Mouse (Mus musculus): ENCODE data around the gene Lsp1.

The Lsp1 gene

DNA sequence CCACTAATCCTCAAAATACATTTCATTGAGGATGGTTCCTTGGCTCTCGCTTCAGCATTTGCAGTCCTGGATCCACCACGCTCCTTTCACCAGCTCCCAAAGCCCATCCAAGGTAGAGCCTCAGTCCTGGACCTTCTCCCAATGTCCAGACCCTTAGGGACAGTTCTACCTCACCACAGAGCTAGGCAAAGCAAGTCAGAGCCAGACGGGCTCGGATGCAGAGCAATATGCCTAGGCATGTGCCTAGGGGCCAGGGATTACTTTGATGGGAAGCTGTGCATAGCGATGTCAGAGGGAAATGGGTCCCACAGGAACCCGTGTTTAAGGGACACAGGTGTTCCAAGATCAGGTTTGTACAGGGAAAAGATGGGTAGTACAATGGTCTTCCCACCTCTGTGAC lies 15.3 kb upstream of the Lsp1 start:
- DNase-seq = no peak

DNA sequence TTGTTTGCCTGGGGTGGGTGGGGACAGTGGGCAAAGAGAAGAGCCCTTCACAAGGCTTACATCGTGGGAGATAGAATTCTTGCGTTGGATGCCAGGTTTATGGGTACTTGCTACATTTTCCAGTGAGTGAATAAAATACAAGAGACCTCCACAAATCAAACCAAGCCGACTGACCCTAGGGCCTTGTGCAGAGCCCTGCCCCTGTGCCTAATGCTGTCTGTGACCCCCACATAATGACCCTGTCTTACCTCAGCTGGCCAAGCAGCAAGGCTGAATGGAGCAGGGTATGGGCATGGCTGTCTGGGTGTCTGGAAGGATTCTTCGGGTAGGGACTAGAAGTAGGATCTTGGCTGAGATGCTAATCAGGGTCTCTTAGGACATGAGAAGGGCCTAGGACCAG lies 14.3 kb upstream of the Lsp1 start:
- DNase-seq = no peak

DNA sequence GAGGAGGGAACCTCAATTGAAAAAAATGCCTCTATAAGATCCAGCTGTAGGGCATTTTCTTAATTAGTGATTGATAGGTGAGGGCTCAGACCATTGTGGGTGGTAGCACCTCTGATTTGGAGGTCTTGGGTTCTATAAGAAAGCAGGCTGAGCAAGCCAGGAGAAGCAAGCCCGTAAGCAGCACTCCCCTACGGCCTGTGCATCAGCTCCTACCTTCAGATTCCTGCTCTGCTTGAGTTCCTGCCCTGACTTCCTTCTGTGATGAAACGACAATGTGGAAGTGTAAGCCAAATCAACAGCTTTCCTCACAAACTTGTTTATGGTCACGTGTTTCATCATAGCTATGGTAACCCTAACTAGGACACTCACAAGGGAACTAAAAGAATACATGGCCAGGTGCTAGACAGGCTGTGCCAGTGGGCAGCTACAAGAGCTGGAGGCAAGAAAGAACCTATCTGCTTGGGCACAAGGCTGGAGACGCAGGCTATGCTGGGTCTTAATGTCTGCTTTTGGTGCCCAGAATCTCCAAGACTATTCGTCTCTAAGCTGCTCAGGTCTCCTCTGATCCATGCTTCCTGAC lies 11.5 kb upstream of the Lsp1 start:
- no peak for DNase-seq

DNA sequence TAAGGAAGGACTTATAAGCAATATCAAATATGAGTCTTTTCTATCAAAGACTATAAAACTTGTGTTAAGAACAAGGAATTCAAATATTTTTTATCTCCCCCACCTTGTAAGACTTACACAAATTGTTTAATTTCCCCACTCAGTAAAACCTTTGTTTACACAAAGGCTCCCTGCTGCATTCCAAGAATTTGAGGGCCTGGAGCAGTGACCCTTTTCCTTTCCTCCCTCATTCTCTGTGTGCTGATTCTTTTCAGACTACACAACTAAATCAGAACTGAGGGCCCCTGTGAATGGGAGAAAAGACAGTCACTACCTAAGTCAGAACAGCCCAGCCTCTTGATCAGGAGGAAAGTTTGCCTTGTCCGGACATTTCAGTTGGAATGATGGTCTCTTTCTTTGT lies 5.9 kb upstream of the Lsp1 start:
- DNase-seq = no peak

DNA sequence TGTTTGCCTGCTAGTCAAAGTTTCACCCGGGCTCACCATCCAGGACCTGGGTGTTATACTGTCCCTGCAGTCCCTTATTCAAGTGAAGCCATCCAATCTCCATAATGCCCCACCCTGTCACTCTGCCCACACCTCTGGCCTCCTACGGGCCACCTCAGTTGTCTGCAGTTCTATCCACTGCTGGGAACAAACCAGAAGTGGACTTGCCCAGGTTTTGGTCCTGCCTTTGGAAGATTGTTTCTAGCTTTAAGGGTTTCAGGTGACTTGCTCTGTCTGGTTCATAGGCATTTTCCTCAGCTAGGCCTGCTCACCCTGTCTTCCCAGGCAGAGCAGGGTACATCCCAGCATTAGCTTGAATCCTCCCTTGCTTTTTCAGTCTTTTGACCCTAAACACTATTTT lies 5.4 kb upstream of the Lsp1 start:
- no peak for DNase-seq

DNA sequence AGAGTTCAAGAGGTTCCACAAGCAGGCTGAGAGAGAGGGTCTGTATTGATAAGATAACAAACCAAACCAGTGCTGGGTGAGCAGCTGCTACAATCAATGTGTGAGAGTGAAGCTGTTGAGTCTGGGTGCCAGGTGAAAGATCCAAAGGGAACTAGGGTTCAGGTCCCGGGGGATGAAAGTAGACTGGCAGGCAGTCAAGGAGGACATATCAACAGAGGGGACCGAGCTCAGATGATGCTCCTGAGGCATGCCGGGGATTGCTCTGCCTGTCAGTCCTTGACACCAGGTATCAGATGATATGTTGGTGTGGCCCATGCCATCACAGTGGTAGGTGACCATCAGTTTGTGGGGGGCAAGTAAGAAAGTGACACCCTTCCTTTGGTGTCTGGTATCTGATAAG lies 3.8 kb upstream of the Lsp1 start:
- peak; percentile 35 for DNase-seq

DNA sequence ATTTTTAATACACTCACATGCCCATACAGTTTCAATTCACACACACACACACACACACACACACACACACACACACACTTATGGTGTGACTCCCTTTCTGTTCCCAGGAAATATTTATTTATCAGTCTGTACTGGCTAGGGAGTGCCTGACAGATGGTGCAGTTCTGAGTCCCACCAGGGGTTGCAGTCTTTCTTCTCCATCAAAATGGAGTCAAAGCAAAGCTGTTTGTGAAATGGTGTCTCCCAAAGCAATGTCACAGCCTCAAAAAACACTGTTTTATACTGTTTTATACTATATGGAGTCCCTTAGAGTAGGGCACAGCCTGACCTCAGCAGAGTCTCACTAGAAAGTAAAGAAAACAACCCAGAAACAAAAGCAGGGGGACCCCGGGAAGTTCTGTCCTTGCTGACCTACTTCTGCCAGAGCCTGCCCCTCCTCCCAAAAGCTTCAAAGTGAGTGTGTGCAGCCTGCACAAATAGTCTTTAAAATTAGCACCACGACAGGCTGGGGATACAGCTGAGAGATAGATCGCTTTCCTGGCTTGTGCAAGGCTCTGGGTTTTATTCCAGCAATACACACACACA lies 3.3 kb upstream of the Lsp1 start:
- DNase-seq = peak; percentile 78

DNA sequence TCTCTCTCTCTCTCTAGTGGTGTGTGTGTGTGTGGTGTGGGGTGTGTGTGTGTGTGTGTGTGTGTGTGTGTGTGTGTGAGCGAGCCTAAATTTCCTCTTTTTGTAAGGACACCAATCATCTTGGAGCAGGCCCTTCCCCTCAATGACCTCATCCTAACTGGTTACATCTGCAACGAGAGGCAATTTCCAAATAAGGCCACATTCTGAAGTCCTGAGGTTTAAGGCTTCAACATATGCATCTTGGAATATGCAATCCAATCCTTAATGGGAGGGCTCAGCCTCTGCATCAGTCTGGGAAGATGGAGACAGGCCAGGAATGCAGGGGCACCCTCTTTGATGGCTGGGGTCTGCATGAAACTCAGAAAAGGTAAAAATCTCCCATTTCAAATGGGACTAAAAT lies 2.6 kb upstream of the Lsp1 start:
- DNase-seq = no peak

DNA sequence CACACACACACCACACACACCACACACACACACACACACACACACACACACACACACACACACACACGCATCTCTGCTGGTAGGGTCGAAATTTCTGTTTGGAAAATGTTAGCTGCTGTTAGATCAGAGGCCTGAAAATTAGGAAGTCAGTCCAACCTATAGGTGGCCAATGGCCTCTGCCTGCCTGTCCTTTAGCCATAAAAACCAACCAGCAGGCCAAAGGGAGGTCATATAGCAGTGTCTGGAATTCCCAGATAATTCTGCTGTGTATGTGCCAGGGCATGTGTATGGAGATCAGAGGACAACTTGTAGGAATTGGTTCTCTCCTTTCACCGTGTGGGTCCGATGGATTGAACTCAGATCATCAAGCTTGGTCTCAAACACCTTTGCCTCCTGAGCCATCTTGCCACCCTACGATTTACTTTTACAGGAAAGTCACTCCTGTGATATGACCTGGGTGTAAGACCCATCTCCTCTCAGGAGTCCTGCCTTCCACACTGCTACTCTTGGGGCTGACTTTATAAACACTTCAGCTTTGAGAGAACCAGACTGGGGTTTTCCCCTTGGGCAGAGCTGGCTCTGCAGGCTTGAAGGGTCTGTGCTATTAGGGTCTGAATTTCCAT lies 1.8 kb upstream of the Lsp1 start:
- DNase-seq = no peak

DNA sequence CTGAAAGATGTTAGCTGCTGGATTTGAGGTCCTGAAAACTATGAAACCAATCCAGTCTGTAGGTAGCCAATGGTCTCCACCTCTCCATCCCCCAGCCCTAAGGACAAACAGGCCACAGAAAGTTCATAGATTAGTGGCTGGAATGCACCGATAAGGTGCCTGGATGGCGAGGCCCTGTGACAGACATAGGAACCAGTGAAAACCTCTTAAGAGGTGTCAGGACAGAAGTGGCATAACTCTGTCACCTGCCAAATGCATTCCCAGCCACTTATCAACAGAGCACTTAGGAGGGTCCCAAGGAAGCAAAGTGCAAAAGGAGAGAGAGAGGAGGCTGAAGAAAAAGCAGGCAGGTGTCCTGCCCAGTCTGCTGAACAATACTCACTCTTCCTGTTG lies 1.3 kb upstream of the Lsp1 start:
- DNase-seq = no peak

DNA sequence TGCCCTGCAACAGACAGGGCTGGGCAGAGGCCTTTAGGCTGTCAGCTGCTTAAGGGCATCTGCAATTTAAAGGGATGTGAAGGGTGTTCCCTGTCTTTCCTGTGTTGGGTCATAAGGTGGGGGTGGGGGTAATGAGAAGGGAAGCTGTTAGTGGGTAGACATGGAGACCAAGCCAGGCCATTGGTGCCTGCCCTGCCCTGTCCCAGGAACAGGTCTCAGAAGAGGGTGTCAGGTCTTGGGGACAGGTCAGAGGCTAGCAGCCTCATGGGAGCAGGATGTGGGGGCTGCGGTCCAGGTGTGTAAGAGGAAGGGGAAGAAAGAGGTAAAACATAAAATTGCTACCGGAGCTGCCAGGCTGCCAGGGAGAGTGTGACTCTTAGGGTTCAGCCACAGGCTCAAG lies 837 bp downstream of the Lsp1 start:
- peak; percentile 62 for DNase-seq

DNA sequence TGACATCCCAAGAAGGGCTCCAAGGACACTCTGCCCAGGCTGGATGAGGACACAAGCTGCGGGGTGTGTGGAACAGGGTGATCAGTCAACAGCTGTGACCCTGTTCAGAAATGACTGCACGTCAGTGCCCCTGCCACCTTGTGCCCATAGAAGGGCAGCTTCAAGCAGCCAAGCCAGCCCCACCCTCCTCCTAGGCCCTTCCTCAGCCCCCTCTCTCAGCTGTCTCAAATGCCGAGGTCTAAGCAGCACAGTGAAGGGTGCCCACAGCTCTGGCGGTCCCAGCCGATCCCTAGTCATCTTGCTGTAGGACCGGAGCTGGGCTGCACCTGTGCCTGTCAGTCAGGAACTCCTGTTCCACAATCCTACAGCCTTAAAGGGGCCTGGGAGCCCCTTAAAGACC lies 1.6 kb downstream of the Lsp1 start:
- peak; percentile 45 for DNase-seq

DNA sequence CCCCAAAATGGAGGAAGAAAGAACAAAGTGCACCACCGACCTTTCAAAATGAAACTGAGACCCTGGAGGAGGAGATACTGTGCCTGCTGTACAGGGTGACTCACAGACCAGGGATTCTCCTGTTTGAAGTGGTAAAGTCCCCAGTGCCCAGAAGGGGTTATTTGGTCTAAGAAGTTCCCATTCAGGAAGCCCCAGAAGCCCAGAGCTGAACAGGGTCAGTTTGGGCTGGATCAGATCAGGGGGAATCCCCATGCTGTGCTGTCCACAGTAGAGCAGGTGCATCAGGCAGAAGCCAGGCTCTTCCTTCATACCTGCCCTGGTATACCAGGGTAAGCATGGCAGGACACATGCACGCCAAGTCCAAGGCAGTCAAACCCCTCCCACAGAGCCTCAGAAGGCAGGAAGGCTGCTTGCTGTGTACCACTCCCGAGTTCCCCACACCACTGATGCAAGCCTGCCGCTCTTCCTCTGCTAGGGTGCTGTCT lies 2.0 kb downstream of the Lsp1 start:
- DNase-seq = peak; percentile 51

DNA sequence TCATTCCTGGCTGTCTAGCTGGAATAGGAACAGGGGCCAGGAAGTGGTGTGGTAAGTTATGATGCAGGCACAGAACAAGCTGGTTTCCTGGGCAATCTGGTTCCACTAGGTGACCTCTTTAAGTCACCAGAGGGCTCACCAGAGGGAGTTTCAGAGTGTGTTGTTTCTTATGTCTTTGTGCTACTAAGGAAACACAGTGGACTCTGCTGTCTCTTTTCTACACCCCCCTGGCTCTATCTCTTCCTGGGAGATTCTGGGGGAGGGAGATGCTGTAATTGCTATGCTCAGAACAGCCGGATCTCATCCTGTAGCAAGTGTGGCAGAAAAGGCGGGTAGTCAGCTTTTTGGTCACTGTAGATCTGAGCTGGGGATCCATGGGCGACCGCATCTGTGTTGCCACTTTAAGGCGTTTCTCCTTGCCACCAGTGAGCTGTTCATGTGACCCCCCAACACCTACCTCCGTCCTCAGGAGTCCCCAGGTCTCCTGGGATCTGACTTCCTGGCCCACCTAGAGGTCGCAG lies 9.6 kb downstream of the Lsp1 start:
- no peak for DNase-seq

DNA sequence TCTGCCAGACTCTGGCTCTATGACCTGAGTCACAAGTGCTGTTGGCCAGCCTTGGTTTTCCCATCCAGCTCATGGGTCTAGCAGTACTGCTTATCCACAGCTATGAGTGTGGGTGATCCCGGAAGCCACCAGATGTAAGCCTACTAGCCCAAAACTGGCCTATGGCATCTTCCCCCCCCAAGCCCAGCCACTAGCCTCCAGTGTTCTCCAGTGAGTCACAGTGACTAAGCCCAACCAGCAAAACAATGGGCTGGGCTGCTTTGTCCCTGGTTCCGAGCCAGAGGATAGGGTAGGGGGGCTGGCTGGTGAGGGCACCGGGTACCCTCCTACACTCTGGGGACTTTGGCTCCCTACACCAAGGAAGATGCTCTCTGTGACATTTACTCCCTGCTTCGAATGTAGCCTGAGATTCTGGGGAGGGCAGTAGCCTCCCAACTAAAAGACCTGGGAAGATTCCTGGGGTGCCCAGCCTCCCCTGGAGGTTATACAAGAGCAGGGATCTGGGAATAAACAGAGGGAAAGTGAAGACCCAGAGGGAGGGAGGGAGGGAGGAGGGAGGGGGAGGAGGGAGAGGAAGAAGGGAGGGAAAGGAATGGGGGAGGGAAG lies 10.3 kb downstream of the Lsp1 start:
- no peak for DNase-seq

DNA sequence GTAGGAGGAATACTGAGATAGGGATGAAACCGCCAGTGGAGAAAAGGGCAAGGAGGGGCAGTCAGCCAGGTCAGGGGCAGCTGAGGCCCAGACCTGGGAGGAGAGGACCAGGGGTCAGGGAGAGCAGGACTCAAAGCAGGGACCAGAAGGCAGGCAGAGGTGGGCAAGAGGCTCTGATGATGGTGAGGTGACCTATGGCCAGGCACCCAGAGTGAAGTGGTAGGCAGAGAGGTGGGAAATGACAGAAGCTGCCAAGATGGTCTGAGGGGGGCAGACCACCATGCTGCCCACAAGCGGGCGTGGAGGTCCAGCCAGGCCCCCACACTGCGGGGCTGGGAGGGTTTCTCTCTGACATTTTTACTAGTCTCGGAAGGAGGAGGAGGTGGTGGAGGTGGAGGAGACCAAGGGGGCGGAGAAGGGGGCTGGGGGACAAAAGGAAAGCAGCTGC lies 10.8 kb downstream of the Lsp1 start:
- no peak for DNase-seq

DNA sequence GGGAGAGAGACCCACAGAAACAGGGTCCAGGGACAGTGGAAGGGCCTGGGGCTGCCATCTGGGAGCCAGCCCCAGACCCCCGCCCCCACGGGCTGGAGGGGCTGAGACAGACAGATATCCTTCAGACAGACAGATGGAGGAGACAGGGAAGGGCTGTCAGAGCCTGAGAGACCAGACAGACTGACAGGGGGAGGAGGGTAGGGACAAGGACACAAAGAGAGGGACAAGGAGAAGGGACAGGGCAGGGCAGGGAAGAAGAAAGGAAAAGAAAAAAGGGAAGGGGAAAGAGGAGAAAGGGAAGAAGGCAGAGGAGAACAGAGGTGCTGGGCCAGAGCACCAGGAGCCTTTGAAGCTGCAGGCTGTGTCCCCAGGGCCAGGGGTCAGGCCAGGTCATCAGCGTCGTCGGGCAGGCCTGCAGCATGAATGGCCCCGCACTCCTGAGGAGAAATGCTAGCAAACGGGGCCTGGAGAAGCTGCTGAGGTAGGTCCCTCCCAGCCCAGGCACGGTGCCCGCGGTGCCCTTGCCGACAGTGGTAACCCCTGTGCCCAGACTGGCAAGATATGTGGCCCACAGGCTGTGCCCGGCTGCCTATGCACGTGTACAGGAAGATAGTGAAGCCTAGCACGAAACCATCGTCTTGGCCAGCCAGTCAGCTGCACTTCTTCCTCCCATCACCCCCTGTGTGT lies 11.4 kb downstream of the Lsp1 start:
- no peak for DNase-seq

DNA sequence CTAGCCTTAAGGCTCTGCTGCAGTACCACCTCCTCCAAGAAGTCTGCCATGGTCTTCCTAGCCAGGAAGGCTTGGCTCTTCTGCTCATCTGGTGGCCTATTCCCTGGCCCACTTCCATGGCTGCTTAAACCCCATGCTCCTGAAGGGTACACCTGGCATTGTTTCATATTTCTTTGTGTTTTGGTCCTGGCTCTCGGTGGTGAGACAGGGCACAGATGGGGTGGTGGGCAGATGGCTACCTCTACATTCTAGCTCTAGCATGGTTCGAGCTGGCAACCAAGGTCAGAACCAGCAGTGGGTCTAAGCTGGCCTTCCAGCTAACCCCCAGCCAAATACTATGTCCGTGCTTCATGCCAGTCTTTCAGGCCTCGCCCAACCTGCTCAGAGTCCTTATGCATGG lies 12.3 kb downstream of the Lsp1 start:
- no peak for DNase-seq

DNA sequence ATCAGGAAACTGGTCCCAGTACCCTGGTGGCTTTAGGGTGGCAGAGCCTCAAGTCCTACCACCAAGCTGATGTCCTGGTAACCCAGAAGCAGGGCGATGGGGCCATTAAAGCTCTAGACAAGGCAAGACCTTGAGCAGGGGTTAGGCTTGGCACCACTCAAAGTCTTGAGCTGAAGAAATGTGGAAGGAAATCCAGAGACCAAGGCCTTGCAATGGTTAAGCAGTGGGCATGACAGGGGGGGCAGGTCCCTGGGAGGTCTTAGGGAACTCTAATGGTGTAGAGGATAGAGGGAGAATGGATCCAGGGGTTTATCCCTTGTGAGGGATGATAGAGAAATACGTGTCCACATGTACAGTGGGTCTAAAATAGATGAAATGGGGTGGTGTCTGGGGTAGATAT lies 12.9 kb downstream of the Lsp1 start:
- DNase-seq = no peak

DNA sequence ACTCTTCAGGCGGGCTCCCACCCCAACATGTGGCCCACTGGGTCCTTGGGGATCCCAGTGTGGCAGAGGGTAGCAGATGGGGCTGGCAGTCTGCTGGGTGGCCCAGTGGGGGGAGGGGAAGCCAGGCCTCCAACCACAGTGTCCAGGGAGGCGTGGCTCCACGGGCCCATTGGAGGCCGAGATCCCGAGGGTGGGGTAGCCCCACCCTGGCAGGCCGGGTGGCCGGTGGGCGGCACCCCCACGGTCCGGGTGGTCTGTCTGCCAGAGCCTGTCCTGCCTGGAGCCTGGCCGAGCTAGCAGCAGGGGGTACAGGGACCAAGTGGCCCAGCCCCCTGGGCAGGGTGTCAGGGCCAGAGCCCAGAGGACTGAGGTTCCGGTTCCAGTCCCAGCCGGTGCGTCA lies 14.2 kb downstream of the Lsp1 start:
- no peak for DNase-seq

DNA sequence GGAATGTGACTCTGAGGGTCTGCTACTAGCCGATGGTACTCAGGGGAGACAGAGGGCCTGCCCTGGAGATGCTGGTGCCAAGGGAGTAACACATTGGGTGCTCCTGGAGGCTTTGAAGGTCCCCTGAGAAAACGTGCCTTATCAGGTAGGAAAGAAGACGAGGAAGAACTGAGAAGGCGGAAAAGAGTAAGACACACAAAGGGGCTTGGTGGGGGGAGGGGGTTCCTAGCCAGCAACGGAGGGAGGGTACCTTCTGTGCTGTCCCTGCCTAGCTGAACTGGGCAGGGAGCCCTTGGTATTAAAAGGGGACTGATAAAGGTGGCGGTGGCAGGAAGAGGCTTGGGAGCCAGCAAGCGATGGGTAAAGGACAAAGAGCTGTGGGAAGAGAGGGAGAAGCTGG lies 15.0 kb downstream of the Lsp1 start:
- no peak for DNase-seq

DNA sequence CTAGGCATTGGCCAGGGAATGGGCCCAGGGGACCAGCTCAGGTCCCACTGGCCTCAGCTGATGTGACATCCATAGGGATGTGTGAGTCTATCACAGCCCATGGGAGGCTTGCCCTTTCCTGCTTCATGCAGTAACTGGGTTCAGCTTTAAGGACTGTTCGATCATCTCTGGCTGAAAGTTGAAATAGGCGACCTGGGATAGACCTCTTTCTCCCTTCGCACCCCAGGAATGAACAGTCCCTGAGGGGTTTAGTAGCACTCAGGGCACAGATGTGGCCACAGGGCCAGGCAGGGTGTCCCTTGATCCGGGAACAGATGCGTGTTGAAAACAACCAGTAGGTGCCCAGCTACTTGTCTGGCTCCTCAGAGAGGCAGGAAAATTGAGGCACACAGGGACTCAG lies 15.7 kb downstream of the Lsp1 start:
- no peak for DNase-seq

DNA sequence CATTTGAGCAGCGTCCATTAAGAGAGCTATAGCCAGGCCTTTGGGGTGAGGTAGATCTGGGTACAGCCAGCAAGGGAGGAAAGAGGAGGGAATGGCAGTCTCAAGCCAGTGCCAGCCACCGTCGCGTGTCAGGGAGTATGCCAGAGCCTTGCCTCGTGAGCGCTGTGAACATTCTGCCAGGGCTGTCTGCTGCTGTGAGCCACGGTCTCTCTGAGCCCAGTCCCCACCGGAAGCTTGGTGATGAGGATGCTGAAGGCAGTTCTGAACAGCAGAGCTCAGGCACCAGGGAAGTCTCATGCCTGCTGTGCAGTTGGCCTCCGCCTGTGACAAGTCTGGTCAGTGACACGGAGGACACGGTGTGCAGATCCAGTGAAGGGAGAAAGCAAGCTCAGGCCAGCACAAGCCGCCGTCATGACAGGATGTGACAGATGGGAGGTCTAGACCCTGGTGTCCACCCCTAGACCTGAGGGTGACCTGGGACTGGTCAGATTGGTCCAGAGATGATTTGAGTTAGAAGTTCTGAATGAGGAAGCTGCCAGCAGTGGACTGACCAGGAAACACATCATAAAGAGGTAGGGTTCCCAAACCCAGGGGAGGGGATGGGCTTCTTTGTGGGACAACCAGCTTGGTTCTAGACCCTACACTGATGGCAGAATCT lies 16.3 kb downstream of the Lsp1 start:
- no peak for DNase-seq

Data from thymus, postnatal 25 days (tissue).